Mouse (Mus musculus) kidney, adult 2 months (tissue): ENCODE measurements at regions not wholly inside any gene's neighbourhood (a gene's known extent, or its start where the extent isn't known, plus 50 kb on each side); places are given as distances from the start of the nearest gene placed in this dataset.

Experiments used
- DNase-seq: peaks from one replicate; pipeline ENCODE4 v3.0.0; 2021
- H3K27ac ChIP-seq: fragments of 200-500 bp; 2 replicates; pipeline ENCODE4 v1.5.1; 2012; ENCODE audit warnings: low read depth, low read length, control low read depth, inconsistent platforms; ENCODE audit not compliant: insufficient read depth
- H3K27me3 ChIP-seq: fragments of 200-500 bp; replicated peaks from 2 replicates; pipeline ENCODE4 v1.6.1; 2012; ENCODE audit warnings: mild to moderate bottlenecking, moderate library complexity, low read length, inconsistent platforms; ENCODE audit not compliant: control insufficient read depth, insufficient read depth
- H3K36me3 ChIP-seq: fragments of 200-500 bp; 2 replicates; pipeline ENCODE4 v1.6.1; 2012; ENCODE audit warnings: mild to moderate bottlenecking, moderate library complexity, low read length, inconsistent platforms; ENCODE audit not compliant: control insufficient read depth, insufficient read depth
- H3K4me1 ChIP-seq: fragments of 200-500 bp; 2 replicates; pipeline ENCODE4 v1.6.1; 2011; ENCODE audit warnings: low read length; ENCODE audit not compliant: control insufficient read depth, insufficient read depth
- H3K4me3 ChIP-seq: fragments of 200-500 bp; 2 replicates; pipeline ENCODE4 v1.5.1; 2011; ENCODE audit warnings: mild to moderate bottlenecking, low read depth, low read length, control low read depth; ENCODE audit not compliant: insufficient read depth
- CTCF ChIP-seq: fragments of 200-500 bp; conservative IDR thresholded peaks from 2 replicates; pipeline ENCODE4 v1.5.1; 2011; ENCODE audit warnings: low read depth, mild to moderate bottlenecking, control low read depth, low read length, moderate library complexity, mixed read lengths; ENCODE audit not compliant: insufficient read depth, insufficient read length
- POLR2A ChIP-seq: fragments of 200-500 bp; IDR thresholded peaks from one replicate; pipeline ENCODE4 v1.6.1; 2011; ENCODE audit warnings: low read depth, low read length, control low read depth
- WGBS: fragments of 180-500 bp; shearing (Covaris S2); methylation state at CpG from one replicate; pipeline ENCODE4 v1.1.7; 2018; 5-methylcytosine and 5-hydroxymethylcytosine counted together

DNA sequence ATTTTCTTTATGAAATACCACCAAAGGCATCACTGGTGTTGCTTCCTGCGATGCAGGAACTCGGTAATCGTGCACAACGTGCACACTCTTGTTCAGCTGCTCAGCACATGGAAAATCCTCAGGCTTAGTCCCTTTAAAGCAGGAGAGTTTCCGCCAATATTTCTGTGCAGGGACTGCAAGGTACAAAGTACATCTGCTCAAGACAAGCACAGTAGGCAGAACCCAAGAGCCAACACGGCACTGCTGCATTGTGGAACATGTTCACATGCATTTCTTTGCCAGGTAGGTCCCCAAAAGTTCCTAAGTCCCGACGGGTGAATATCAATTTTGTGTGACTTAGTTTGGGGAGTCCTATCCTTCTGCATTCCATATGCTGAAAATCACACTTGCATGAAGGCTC lies 808.0 kb upstream of the Pou3f3 start:
- no peak overlapping the region for H3K27ac ChIP-seq
- WGBS = 74% methylated on average over 8 of the region's 8 CpGs
- H3K27me3 ChIP-seq = no peaks in the 10 kb centered on the region
- no peaks in the 10 kb centered on the region for H3K4me1 ChIP-seq
- no peak overlapping the region for H3K4me3 ChIP-seq
- H3K36me3 ChIP-seq = no peaks in the 10 kb centered on the region
- TF ChIP-seq POLR2A = no peak
- no peak for TF ChIP-seq CTCF
- peak; percentile 10 for DNase-seq

DNA sequence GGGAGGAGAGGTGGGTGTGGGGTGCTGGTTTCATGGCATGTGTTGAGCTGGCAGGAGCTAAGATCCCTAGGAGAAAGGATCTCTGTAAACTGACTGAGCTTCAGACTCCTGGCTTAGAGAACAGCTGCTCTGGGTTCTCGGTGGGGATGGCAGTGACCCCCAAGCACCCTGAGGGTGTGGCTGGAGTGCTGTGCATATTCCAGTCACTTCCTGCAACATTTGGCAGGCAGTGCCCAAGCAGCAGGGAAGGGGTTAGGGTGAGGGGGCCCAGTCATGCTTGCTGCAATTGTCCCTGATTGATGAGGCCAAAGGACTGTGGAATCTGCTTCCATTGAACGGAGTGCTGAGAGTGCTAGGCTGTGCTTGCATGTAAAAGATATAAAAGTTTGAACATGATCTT lies 807.4 kb upstream of the Pou3f3 start:
- no peaks in the 10 kb centered on the region for H3K36me3 ChIP-seq
- TF ChIP-seq POLR2A (no peak), CTCF (no peak)
- no peak overlapping the region for H3K4me3 ChIP-seq
- no peaks in the 10 kb centered on the region for H3K27me3 ChIP-seq
- DNase-seq = no peak
- H3K4me1 ChIP-seq = no peaks in the 10 kb centered on the region
- H3K27ac ChIP-seq = no peak overlapping the region
- WGBS = 34% methylated on average over 2 of the region's 2 CpGs

- no peak for TF ChIP-seq CTCF
- no peak for TF ChIP-seq POLR2A
- peak; percentile 40 for DNase-seq
- no peaks in the 10 kb centered on the region for H3K27me3 ChIP-seq
- WGBS = 48% methylated on average over 5 of the region's 5 CpGs
- H3K4me3 ChIP-seq = no peak overlapping the region
- no peaks in the 10 kb centered on the region for H3K4me1 ChIP-seq
- H3K27ac ChIP-seq = no peak overlapping the region
- H3K36me3 ChIP-seq = no peaks in the 10 kb centered on the region
Observed at GRCm38 (mm10) chr1:41888966-41889365, 806.6 kb upstream of the Pou3f3 start.

DNA sequence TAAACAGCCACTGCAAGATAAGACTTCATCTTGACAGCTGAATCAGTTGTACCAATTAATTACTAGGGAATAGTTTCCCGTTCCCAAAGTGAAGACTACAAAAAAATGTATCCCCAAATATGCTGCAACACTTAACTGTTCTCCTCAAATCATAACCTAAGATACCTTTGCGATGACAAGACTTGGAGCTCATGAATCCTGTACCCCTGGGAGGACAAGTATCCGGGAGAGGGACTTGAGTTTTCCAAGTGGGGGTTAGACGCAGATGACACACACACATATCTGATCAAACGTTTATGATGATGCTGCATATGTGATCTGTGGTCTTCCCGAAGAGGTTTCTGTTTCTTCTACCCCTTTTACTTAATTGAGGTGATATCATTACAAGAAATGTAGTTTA lies 805.6 kb upstream of the Pou3f3 start:
- no peak for DNase-seq
- H3K27me3 ChIP-seq = no peaks in the 10 kb centered on the region
- TF ChIP-seq CTCF (no peak), POLR2A (no peak)
- H3K27ac ChIP-seq = no peak overlapping the region
- no peaks in the 10 kb centered on the region for H3K4me1 ChIP-seq
- no peaks in the 10 kb centered on the region for H3K36me3 ChIP-seq
- WGBS = 81% methylated on average over 6 of the region's 6 CpGs
- no peak overlapping the region for H3K4me3 ChIP-seq

GRCm38 (mm10) chr1:41890714-41891689 lies 804.6 kb upstream of the Pou3f3 start:
- no peaks in the 10 kb centered on the region for H3K4me1 ChIP-seq
- no peak overlapping the region for H3K4me3 ChIP-seq
- H3K36me3 ChIP-seq = no peaks in the 10 kb centered on the region
- no peaks in the 10 kb centered on the region for H3K27me3 ChIP-seq
- TF ChIP-seq CTCF (no peak), POLR2A (no peak)
- WGBS = 69% methylated on average over 20 of the region's 20 CpGs
- H3K27ac ChIP-seq = no peak overlapping the region
- no peak for DNase-seq

- H3K4me1 ChIP-seq = no peaks in the 10 kb centered on the region
- H3K4me3 ChIP-seq = no peak overlapping the region
- no peaks in the 10 kb centered on the region; the same call in 1 of the 2 replicates for H3K27me3 ChIP-seq
- H3K27ac ChIP-seq = no peak overlapping the region
- no peaks in the 10 kb centered on the region for H3K36me3 ChIP-seq
- 90% methylated on average over 11 of the region's 11 CpGs for WGBS
- TF ChIP-seq CTCF = no peak
- TF ChIP-seq POLR2A = no peak
- no peak for DNase-seq
Observed at GRCm38 (mm10) chr1:41891730-41892129, 803.8 kb upstream of the Pou3f3 start.

DNA sequence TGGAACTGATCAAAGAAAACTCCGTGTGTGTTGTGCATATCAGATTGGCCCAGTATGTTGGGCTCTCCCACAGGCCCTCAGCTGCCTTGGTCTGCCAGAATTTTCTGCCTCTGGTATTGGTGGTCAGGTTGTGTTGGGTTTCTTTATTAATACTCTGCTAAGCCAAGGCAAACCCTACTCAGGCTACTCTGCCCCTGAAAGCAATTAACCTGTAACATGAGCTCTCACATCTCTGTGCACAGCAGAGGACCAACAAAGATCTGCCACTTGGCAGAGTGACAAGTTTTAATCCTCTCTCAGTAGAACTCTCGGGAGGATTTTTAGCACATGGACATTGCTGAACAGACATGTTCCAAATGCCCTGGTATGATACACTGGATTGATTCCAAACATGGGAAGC lies 803.2 kb upstream of the Pou3f3 start:
- Histone ChIP-seq H3K36me3 (no peaks in the 10 kb centered on the region), H3K27me3 (no peaks in the 10 kb centered on the region; the same call in 1 of the 2 replicates), H3K4me1 (no peaks in the 10 kb centered on the region), H3K4me3 (no peak overlapping the region), H3K27ac (no peak overlapping the region)
- no peak for DNase-seq
- 34% methylated on average over 2 of the region's 2 CpGs for whole genome bisulfite sequencing
- no peak for TF ChIP-seq CTCF
- TF ChIP-seq POLR2A = no peak

DNA sequence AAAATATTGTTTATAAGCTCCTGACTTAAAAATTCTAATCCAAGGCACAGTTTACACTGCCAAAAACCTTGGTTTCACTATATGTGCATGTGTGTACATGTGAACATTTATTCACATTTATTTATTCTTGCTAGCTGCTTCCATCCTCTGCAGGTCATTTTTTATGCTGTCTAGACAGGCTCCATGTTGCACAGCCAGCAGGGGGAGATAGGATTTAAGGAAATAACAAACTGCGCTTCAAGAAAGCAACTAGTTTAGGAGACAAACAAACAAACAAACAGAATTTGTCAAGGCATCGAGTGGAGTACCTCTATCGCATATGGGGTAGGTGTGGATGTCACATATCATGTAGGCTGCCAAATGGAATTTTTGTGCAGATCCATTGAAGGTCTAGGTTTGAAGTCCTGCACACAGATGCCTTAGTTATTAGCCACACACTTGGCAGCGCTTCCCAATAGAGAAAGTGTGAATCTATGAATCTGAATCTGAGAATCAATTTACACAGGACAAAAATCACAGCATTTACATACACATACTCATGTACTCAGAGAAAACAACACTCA lies 797.7 kb upstream of the Pou3f3 start:
- Histone ChIP-seq H3K4me1 (no peaks in the 10 kb centered on the region), H3K36me3 (no peaks in the 10 kb centered on the region), H3K27me3 (no peaks in the 10 kb centered on the region; the same call in 1 of the 2 replicates), H3K27ac (no peak overlapping the region), H3K4me3 (no peak overlapping the region)
- WGBS = 54% methylated on average over 4 of the region's 4 CpGs
- no peak for TF ChIP-seq CTCF
- no peak for TF ChIP-seq POLR2A
- DNase-seq = peak; percentile 41
